Mouse (Mus musculus) liver, embryonic 14.5 days (tissue): Measurements from ENCODE around the gene Vmn1r206. TPM values are rescaled to one million over a fixed set of nuclear protein-coding genes. Genes with fewer than 3 reads are reported as not detected.
"Not testable (repeated sequence)": the region's sequence is repeated elsewhere in the genome, so short reads cannot be mapped to it uniquely, and the experiment has no call there.

Experiments
- ATAC-seq: fragments of 200-750 bp; cut with Nextera tagmentation; 2 replicates; pipeline ENCODE4 v1.8.0; 2017; ENCODE audit warnings: moderate number of reproducible peaks, mild to moderate bottlenecking, moderate library complexity; ENCODE audit not compliant: insufficient read depth
- DNase-seq, 3 experiments: peaks; one replicate each; pipeline ENCODE4 v3.0.0-alpha.2; 2012 to 2013; ENCODE audit warnings: low read depth in 3 of 3, low spot score in 3 of 3
- H3K27ac ChIP-seq: fragments of 300-500 bp; sonication (generic); 2 replicates; pipeline ENCODE4 v1.5.1; 2014; ENCODE audit warnings: moderate library complexity, mild to moderate bottlenecking, control low read depth, inconsistent platforms
- H3K27me3 ChIP-seq: fragments of 300-500 bp; sonication (generic); 2 replicates; pipeline ENCODE4 v1.6.1; 2014; ENCODE audit warnings: mild to moderate bottlenecking, low read length, moderate library complexity; ENCODE audit not compliant: control insufficient read depth, insufficient read depth
- H3K36me3 ChIP-seq: fragments of 300-500 bp; sonication (generic); replicated peaks from 2 replicates; pipeline ENCODE4 v1.6.1; 2014; ENCODE audit warnings: low read depth; ENCODE audit not compliant: control insufficient read depth, insufficient read depth
- H3K4me1 ChIP-seq, 2 experiments: fragments of 200-500 bp in 1 of 2; fragments of 300-500 bp in 1 of 2; sonication (generic) in 1 of 2; replicated peaks; 2 replicates each; pipeline ENCODE4 v1.6.1; 2012 to 2014; ENCODE audit warnings: antibody characterized with exemption in 1 of 2, inconsistent platforms in 1 of 2, low read length in 1 of 2; ENCODE audit not compliant: control insufficient read depth in 2 of 2, insufficient read depth in 2 of 2
- H3K4me2 ChIP-seq: fragments of 300-500 bp; sonication (generic); 2 replicates; pipeline ENCODE4 v1.6.1; 2014; ENCODE audit warnings: low read depth, mild to moderate bottlenecking, control low read depth, moderate library complexity
- H3K4me3 ChIP-seq, 2 experiments: fragments of 200-500 bp in 1 of 2; fragments of 300-500 bp in 1 of 2; sonication (generic) in 1 of 2; 2 replicates each; pipeline ENCODE4 v1.5.1; 2012 to 2014; ENCODE audit warnings: low read depth in 2 of 2, low read length in 2 of 2, mild to moderate bottlenecking in 2 of 2, control low read depth in 1 of 2, inconsistent platforms in 1 of 2, moderate library complexity in 1 of 2; ENCODE audit not compliant: insufficient read depth in 1 of 2
- H3K9ac ChIP-seq: fragments of 300-500 bp; sonication (generic); replicated peaks from 2 replicates; pipeline ENCODE4 v1.6.1; 2014; ENCODE audit warnings: mild to moderate bottlenecking, control low read depth, moderate library complexity
- H3K9me3 ChIP-seq: fragments of 300-500 bp; sonication (generic); 2 replicates; pipeline ENCODE4 v1.6.1; 2016; ENCODE audit warnings: low read length, mixed read lengths; ENCODE audit not compliant: control insufficient read depth
- CTCF ChIP-seq: IDR thresholded peaks from 2 replicates; pipeline ENCODE4 v1.5.1; 2016; ENCODE audit warnings: antibody characterized with exemption, low read depth, control low read depth
- EP300 ChIP-seq: IDR thresholded peaks from 2 replicates; pipeline ENCODE4 v1.6.1; 2016; ENCODE audit warnings: antibody characterized with exemption, low read depth
- WGBS: fragments of 180-500 bp; shearing (Covaris S2); extraction: QIAGEN DNeasy Blood & Tissue Kit; methylation state at CpG from one replicate; pipeline ENCODE4 v1.1.7; 2014; ENCODE audit not compliant: insufficient replicate concordance; 5-methylcytosine and 5-hydroxymethylcytosine counted together
- polyA plus RNA-seq, 2 experiments: library from polyadenylated mRNA; depleted of rRNA in 1 of 2; stranded (reverse) in 1 of 2; unstranded in 1 of 2; fragments of >200 nt; fragmentation: Nextera tagmentation in 1 of 2; extraction: Ambion mirVana in 1 of 2; gene quantifications; 2 replicates each; pipeline versions ENCODE4 v1.2.1 to v1.2.3; 2012 to 2014

The Vmn1r206 gene
- polyA plus RNA-seq (2012; rRNA removed), result not detected in 2 replicates
- polyA plus RNA-seq (2014; fragmentation: Nextera tagmentation; extraction: Ambion mirVana), result not detected in 2 replicates

DNA sequence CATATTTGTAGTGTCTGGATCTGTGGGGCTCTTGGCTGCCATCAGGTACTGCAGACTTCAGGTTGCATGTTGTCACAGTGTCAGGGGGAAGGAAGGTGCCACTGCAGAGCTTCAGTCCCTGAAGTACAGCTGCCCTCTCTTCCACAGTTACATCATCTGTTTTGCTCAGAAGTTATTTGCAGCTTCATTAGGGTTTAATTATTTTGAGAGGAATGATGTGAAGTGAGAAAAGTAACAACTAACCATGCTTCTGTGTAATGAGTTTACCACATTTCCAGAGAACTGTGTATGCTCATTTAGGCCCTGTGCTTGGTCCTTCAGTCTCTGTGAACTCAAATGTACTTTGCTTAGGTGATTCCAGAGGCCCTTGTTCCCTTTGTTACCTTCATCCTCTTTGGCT lies at the start of gene Vmn1r206:
TSS of gene Vmn1r206 (minus strand) at position 101 of the 400 bp plus-strand sequence.
- H3K4me3 ChIP-seq, H3K4me1 ChIP-seq, H3K9me3 ChIP-seq, ATAC-seq, H3K4me2 ChIP-seq, H3K9ac ChIP-seq, DNase-seq, H3K36me3 ChIP-seq, H3K27ac ChIP-seq, H3K27me3 ChIP-seq: not testable (repeated sequence)

DNA sequence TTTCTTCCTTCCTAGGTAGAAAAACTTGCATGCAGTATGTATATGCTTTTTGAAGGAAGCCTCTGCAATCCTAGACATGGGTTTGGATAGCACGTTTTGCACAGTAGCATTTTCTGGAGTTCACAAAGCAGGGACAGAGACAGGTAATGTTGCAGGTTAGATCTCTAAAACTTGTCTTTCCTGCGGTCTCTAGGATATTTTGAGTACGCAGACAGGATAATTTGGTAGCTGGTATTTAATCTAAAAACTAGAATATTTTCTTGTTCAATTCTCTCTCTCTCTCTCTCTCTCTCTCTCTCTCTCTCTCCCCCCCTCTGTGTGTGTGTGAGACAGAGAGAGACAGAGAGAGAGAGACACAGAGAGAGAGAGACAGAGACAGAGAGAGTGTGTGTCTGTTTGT lies 31.2 kb downstream of the Vmn1r206 start, which contains the start of gene Vmn1r205:
TSS of gene Vmn1r205 (minus strand) at position 101 of the 400 bp plus-strand sequence.
- ATAC-seq (no peak), DNase-seq (no peak)
- Histone ChIP-seq H3K4me3 (no peak within 1 kb of the TSS), H3K36me3 (no peaks in the 10 kb centered on the region), H3K27me3 (no peaks in the 10 kb centered on the region), H3K4me1 (no peaks in the 10 kb centered on the region), H3K27ac (no peak within 1 kb of the TSS), H3K4me2 (no peak within 1 kb of the TSS), H3K9ac (no peak within 1 kb of the TSS), H3K9me3 (no peaks in the 10 kb centered on the region)
- WGBS, result 65% methylated on average over 3 of the region's 3 CpGs
- no peak for TF ChIP-seq EP300
- TF ChIP-seq CTCF, result no peak

DNA sequence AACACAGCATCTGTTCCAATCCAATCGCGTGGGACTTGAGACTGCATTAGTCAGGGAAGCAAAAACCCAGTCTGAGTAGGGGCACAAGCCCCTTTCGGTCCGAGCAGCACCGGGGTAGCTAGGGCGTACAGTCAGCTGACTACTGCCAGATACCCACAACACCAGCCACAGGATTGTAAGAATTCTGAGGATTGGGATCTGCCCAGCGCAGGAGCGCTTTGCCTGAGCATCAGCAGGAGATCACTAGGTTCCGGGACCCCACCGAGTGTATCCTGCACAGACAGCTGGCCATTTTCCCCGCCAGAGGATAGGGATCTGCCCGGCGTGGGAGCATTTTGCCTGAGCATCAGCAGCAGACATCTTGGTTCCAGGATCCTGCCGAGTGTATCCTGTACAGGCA lies 40.7 kb downstream of the Vmn1r206 start:
- H3K4me3 ChIP-seq, H3K9me3 ChIP-seq, H3K4me2 ChIP-seq, H3K27me3 ChIP-seq, H3K36me3 ChIP-seq, H3K4me1 ChIP-seq, ATAC-seq, H3K9ac ChIP-seq, DNase-seq, H3K27ac ChIP-seq: not testable (repeated sequence)
- WGBS, result 56% methylated on average over 14 of the region's 14 CpGs

DNA sequence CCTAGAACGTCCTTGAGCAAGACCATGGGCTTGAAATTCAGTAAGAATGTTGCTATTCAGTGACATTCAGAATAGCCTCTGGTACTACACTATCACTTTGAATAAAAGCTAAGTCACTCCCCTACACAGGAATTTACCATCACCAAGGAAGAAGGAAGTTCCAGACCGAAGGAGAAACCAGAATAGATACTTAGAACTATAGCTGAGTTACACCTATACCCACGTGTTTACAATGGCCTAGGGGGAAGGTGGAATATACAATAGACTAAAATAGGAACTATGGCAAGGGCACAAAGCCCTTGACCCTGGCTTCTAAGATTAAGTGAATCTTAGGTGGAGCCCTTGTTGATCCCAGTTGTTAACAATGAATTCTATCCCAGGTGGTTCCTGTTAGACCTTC lies 49.1 kb downstream of the Vmn1r206 start:
- H3K4me2 ChIP-seq, DNase-seq, H3K4me3 ChIP-seq, H3K4me1 ChIP-seq, H3K27me3 ChIP-seq, ATAC-seq, H3K9ac ChIP-seq, H3K9me3 ChIP-seq, H3K27ac ChIP-seq, H3K36me3 ChIP-seq: not testable (repeated sequence)
- WGBS, result 55% methylated on average over 3 of the region's 3 CpGs

Other genes starting within 250 kb of the Vmn1r206 start
- not detected in 2 replicates for gene Vmn1r199, start 244.4 kb downstream of the Vmn1r206 start, polyA plus RNA-seq (2012; rRNA removed)
- not detected in 2 replicates for gene Vmn1r199, start 244.4 kb downstream of the Vmn1r206 start, polyA plus RNA-seq (2014; fragmentation: Nextera tagmentation; extraction: Ambion mirVana)
- gene Vmn1r200, start 233.9 kb downstream of the Vmn1r206 start, polyA plus RNA-seq (2012; rRNA removed), result not detected in 2 replicates
- gene Vmn1r200, start 233.9 kb downstream of the Vmn1r206 start, polyA plus RNA-seq (2014; fragmentation: Nextera tagmentation; extraction: Ambion mirVana), result not detected in 2 replicates
- gene Vmn1r201, start 152.3 kb downstream of the Vmn1r206 start, polyA plus RNA-seq (2012; rRNA removed), result not detected in 2 replicates
- gene Vmn1r201, start 152.3 kb downstream of the Vmn1r206 start, polyA plus RNA-seq (2014; fragmentation: Nextera tagmentation; extraction: Ambion mirVana), result not detected in 2 replicates
- gene Vmn1r202, start 118.9 kb downstream of the Vmn1r206 start, polyA plus RNA-seq (2012; rRNA removed), result not detected in 2 replicates
- not detected in 2 replicates for gene Vmn1r202, start 118.9 kb downstream of the Vmn1r206 start, polyA plus RNA-seq (2014; fragmentation: Nextera tagmentation; extraction: Ambion mirVana)
- gene Vmn1r203, start 106.1 kb downstream of the Vmn1r206 start, polyA plus RNA-seq (2012; rRNA removed), result not detected in 2 replicates
- gene Vmn1r203, start 106.1 kb downstream of the Vmn1r206 start, polyA plus RNA-seq (2014; fragmentation: Nextera tagmentation; extraction: Ambion mirVana), result not detected in 2 replicates
- gene Vmn1r204, start 71.1 kb downstream of the Vmn1r206 start, polyA plus RNA-seq (2012; rRNA removed), result not detected in 2 replicates
- gene Vmn1r204, start 71.1 kb downstream of the Vmn1r206 start, polyA plus RNA-seq (2014; fragmentation: Nextera tagmentation; extraction: Ambion mirVana), result not detected in 2 replicates
- gene Vmn1r205, start 31.3 kb downstream of the Vmn1r206 start, polyA plus RNA-seq (2012; rRNA removed), result not detected in 2 replicates
- not detected in 2 replicates for gene Vmn1r205, start 31.3 kb downstream of the Vmn1r206 start, polyA plus RNA-seq (2014; fragmentation: Nextera tagmentation; extraction: Ambion mirVana)
- not detected in 2 replicates for gene Vmn1r207-ps, start 105.4 kb upstream of the Vmn1r206 start, polyA plus RNA-seq (2012; rRNA removed)
- gene Vmn1r207-ps, start 105.4 kb upstream of the Vmn1r206 start, polyA plus RNA-seq (2014; fragmentation: Nextera tagmentation; extraction: Ambion mirVana), result not detected in 2 replicates
- gene Vmn1r208, start 153.1 kb upstream of the Vmn1r206 start, polyA plus RNA-seq (2012; rRNA removed), result not detected in 2 replicates
- gene Vmn1r208, start 153.1 kb upstream of the Vmn1r206 start, polyA plus RNA-seq (2014; fragmentation: Nextera tagmentation; extraction: Ambion mirVana), result not detected in 2 replicates
- gene Vmn1r209, start 185.4 kb upstream of the Vmn1r206 start, polyA plus RNA-seq (2012; rRNA removed), result not detected in 2 replicates
- not detected in 2 replicates for gene Vmn1r209, start 185.4 kb upstream of the Vmn1r206 start, polyA plus RNA-seq (2014; fragmentation: Nextera tagmentation; extraction: Ambion mirVana)
- gene Vmn1r210, start 207.1 kb upstream of the Vmn1r206 start, polyA plus RNA-seq (2012; rRNA removed), result not detected in 2 replicates
- gene Vmn1r210, start 207.1 kb upstream of the Vmn1r206 start, polyA plus RNA-seq (2014; fragmentation: Nextera tagmentation; extraction: Ambion mirVana), result not detected in 2 replicates
- not detected in 2 replicates for gene Vmn1r211, start 233.3 kb upstream of the Vmn1r206 start, polyA plus RNA-seq (2012; rRNA removed)
- gene Vmn1r211, start 233.3 kb upstream of the Vmn1r206 start, polyA plus RNA-seq (2014; fragmentation: Nextera tagmentation; extraction: Ambion mirVana), result not detected in 2 replicates